Mouse (Mus musculus): ENCODE measurements at regions not wholly inside any gene's neighbourhood (a gene's known extent, or its start where the extent isn't known, plus 50 kb on each side); places are given as distances from the start of the nearest gene placed in this dataset.
"Not testable (repeated sequence)": the region's sequence is repeated elsewhere in the genome, so short reads cannot be mapped to it uniquely, and the experiment has no call there.

GRCm38 (mm10) chr4:89753484-89753883 lies 74.2 kb downstream of the Dmrta1 start:
- DNase-seq (ENCODE audit: low read depth, low spot score): no peak

GRCm38 (mm10) chr4:89776269-89776668 lies 97.0 kb downstream of the Dmrta1 start:
- no peak for DNase-seq (ENCODE audit: low read depth, low spot score)

GRCm38 (mm10) chr4:89781487-89781886 lies 102.3 kb downstream of the Dmrta1 start:
- no peak for DNase-seq (ENCODE audit: low read depth, low spot score)

- DNase-seq (ENCODE audit: low read depth, low spot score): no peak
Observed at GRCm38 (mm10) chr4:89816823-89817222, 137.6 kb downstream of the Dmrta1 start.

GRCm38 (mm10) chr4:89834552-89835206 lies 155.4 kb downstream of the Dmrta1 start:
- no peak for DNase-seq (ENCODE audit: low read depth, low spot score)

GRCm38 (mm10) chr4:89875375-89876055 lies 196.3 kb downstream of the Dmrta1 start:
- DNase-seq (ENCODE audit: low read depth, low spot score): not testable (repeated sequence)

- not testable (repeated sequence) for DNase-seq (ENCODE audit: low read depth, low spot score)
Observed at GRCm38 (mm10) chr4:89876131-89876530, 196.9 kb downstream of the Dmrta1 start.

- DNase-seq (ENCODE audit: low read depth, low spot score): peak; percentile 2
Observed at GRCm38 (mm10) chr4:89881083-89881482, 201.8 kb downstream of the Dmrta1 start.

GRCm38 (mm10) chr4:89909622-89910021 lies 230.4 kb downstream of the Dmrta1 start:
- no peak for DNase-seq (ENCODE audit: low read depth, low spot score)

GRCm38 (mm10) chr4:89937673-89938072 lies 258.4 kb downstream of the Dmrta1 start:
- no peak for DNase-seq (ENCODE audit: low read depth, low spot score)

- DNase-seq (ENCODE audit: low read depth, low spot score): no peak
Observed at GRCm38 (mm10) chr4:89941308-89941707, 262.1 kb downstream of the Dmrta1 start.

GRCm38 (mm10) chr4:89976146-89976545 lies 242.5 kb upstream of the Zfp352 start:
- no peak for DNase-seq (ENCODE audit: low read depth, low spot score)

- no peak for DNase-seq (ENCODE audit: low read depth, low spot score)
Observed at GRCm38 (mm10) chr4:90003413-90003812, 215.2 kb upstream of the Zfp352 start.

GRCm38 (mm10) chr4:90003898-90004297 lies 214.7 kb upstream of the Zfp352 start:
- no peak for DNase-seq (ENCODE audit: low read depth, low spot score)

- no peak for DNase-seq (ENCODE audit: low read depth, low spot score)
Observed at GRCm38 (mm10) chr4:90012723-90013122, 205.9 kb upstream of the Zfp352 start.

GRCm38 (mm10) chr4:90014203-90014602 lies 204.4 kb upstream of the Zfp352 start:
- DNase-seq (ENCODE audit: low read depth, low spot score): no peak
